ENCODE assay signal across 9 mouse cellular contexts in the genomic region with DNA sequence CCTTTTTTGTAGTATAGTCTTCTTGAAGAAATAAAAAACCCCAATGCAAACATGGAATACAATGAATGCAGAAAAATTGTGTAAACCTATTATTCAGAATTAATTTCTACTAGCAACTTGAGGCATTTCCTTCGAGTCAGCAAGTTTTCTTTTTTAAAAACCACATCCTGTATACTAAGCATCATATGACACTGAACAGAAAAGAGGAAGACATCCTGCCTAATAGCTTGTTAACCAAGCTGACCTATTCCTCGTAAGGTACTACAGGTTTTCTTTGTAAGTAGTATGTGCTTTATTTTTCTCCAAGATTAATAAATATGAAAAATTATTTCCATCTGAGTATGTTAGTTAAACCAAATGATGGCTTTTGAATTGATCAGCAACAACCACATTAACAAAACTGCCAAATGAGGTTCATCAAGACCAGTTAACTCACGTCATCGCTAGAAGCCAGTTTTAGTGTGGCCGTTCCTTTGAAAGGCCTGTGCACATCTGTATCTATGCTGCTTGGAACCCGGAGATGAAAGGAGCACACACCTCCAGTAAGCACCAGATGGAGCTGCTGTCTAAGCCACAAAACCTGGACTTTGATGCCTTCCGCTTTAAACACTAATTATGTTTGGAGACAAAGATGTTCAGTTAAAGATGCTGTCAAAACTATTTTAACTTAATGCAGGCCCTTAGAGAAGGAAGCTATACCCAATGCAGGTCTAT.
DNase-seq lines count a peak whose midpoint lies in the region; ATAC-seq and TF ChIP-seq lines count a peak whose summit lies in the region.
"Had no signal": no experiment of that assay in that cellular context is flagged by ENCODE, and none has a peak within 500 bp of the region (broad histone marks: within the 10 kb centered on the region; RNA-seq: fewer than 3 reads in every experiment).

No protein-coding gene starts in this region.

- no peak overlapping the region for H3K27ac ChIP-seq in kidney, postnatal 0 days
- H3K27ac ChIP-seq: hindbrain, embryonic 15.5 days had no signal

- H3K4me1 ChIP-seq in kidney, postnatal 0 days (replicated peaks; ENCODE audit: insufficient read depth, low read length) = no peaks in the 10 kb centered on the region
- H3K4me1 ChIP-seq: hindbrain, embryonic 15.5 days had no signal

- no peaks in the 10 kb centered on the region for H3K27me3 ChIP-seq in kidney, postnatal 0 days (ENCODE audit: insufficient read depth, low read length)
- H3K27me3 ChIP-seq: hindbrain, embryonic 15.5 days had no signal

- DNase-seq in cerebellum, adult 11 months = peak; percentile 49
- peak; percentile 71 for DNase-seq in 3T3-L1 (ENCODE audit: low read depth, low spot score)
- DNase-seq in brain, adult 2 months (ENCODE audit: low read depth, low spot score) = peak; percentile 86
- peak; percentile 58 to 75 for DNase-seq in heart, adult 18-20 months
- peak; percentile 83 for DNase-seq in kidney, postnatal 0 days (ENCODE audit: low spot score)
- DNase-seq in lung, postnatal 14 days = peak; percentile 32
- peak; percentile 49 for DNase-seq in testis, postnatal 10 days (ENCODE audit: low spot score)

- no peak overlapping the region for H3K4me2 ChIP-seq in kidney, postnatal 0 days (ENCODE audit: low read length)
- H3K4me2 ChIP-seq: hindbrain, embryonic 15.5 days had no signal

- peak; percentile 82 for TF ChIP-seq CTCF in kidney, postnatal 0 days (IDR thresholded peaks at IDR 0.05; ENCODE audit: low read depth)

- 45% methylated on average over 7 of the region's 7 CpGs for WGBS in kidney, postnatal 0 days

- no peak for ATAC-seq in cerebellum, adult (ENCODE audit: insufficient number of reproducible peaks, low FRiP score, low TSS enrichment)
- no peak for ATAC-seq in kidney, postnatal 0 days (replicated peaks; ENCODE audit: low FRiP score, low read depth)

- H3K9me3 ChIP-seq in kidney, postnatal 0 days (replicated peaks; ENCODE audit: low read length) = peaks cover 6% of the 10 kb centered on the region

- 0 out of 2 replicates have a peak, but pooled peaks cover 8% of the 10 kb centered on the region for H3K36me3 ChIP-seq in kidney, postnatal 0 days (ENCODE audit: insufficient read depth, low read length)
- H3K36me3 ChIP-seq: hindbrain, embryonic 15.5 days had no signal

- no peak overlapping the region for H3K4me3 ChIP-seq in kidney, postnatal 0 days (replicated peaks; ENCODE audit: low read depth, low read length)
- H3K4me3 ChIP-seq: hindbrain, embryonic 15.5 days had no signal

- H3K9ac ChIP-seq in kidney, postnatal 0 days (ENCODE audit: low read depth, low read length) = no peak overlapping the region
- H3K9ac ChIP-seq: hindbrain, embryonic 15.5 days had no signal

Comparison
In these comparisons a context has a peak if more than half of its experiments do, and no peak if none do; other contexts are left out.
1. DNase-seq: peak in every context shown above with its lines; median percentile 86 in brain, adult 2 months; 83 in kidney, postnatal 0 days; 71 in 3T3-L1; 66 in heart, adult 18-20 months; 49 in cerebellum, adult 11 months; 49 in testis, postnatal 10 days; 32 in lung, postnatal 14 days.